Mouse (Mus musculus): ENCODE measurements around the gene Emc7.

DNA sequence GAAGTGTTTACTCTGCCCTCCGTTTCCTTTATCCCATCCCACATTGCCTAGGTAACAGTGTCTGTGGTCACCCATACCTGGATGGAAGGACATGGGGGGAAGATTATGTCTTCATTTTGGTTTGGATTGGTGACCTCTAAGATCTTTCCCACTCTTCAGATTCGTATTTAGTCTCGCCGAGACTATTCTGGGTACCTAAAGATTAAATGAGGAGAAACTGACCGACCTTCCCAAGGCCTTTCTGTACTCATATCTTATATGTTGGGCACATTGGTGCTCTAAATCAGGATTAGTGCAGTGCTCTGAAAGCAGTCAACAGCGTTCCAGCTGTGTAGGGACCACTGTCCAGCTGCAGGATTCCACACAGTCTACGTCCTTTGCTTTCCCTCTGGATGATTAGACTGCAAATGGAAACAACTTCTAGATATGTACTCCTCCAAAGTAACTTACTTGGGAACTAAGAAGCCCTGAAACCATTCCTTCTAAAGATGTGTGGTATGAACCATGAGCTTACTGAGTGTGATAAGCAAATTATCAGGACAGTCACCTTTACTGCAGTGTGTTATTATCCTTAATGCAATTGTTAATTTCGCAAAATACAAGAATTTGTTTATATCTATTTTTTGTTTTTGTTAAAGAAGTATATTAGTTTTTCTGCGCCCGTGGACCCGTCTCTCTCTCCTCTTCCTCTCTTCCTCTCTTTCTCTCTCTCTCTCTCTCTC lies 38.9 kb downstream of the Emc7 start:
- TF ChIP-seq CTCF (IDR thresholded peaks at IDR 0.05 in 2 of 3, conservative IDR thresholded peaks at IDR 0.05 in 1 of 3; ENCODE audit: control insufficient read depth in 1 of 3, insufficient read depth in 1 of 3, low read depth in 2 of 3, low read length in 3 of 3, poor library complexity in 1 of 3, severe bottlenecking in 1 of 3) = no peak
- no peak for TF ChIP-seq ZKSCAN1 (IDR thresholded peaks at IDR 0.05; ENCODE audit: low read depth, low read length)
- no peak for TF ChIP-seq POLR2A (IDR thresholded peaks at IDR 0.05; ENCODE audit: control insufficient read depth in 1 of 2, insufficient read depth in 1 of 2, low read depth in 1 of 2, low read length in 2 of 2, poor library complexity in 1 of 2)
- TF ChIP-seq USF2 (IDR thresholded peaks at IDR 0.05; ENCODE audit: borderline replicate concordance in 1 of 2, insufficient read depth in 1 of 2, low read depth in 1 of 2, low read length in 2 of 2) = no peak
- TF ChIP-seq MAX (IDR thresholded peaks at IDR 0.05; ENCODE audit: low read length) = no peak; the same call in 1 of the 2 replicates
- TF ChIP-seq CHD2 (IDR thresholded peaks at IDR 0.05; ENCODE audit: low read length) = no peak
